Mouse (Mus musculus) forebrain, embryonic 16.5 days (tissue): ENCODE measurements at regions not wholly inside any gene's neighbourhood (a gene's known extent, or its start where the extent isn't known, plus 50 kb on each side); places are given as distances from the start of the nearest gene placed in this dataset.
"Not testable (repeated sequence)": the region's sequence is repeated elsewhere in the genome, so short reads cannot be mapped to it uniquely, and the experiment has no call there.

Experiments used
- ATAC-seq: fragments of 200-750 bp; cut with Nextera tagmentation; 2 replicates; pipeline ENCODE4 v1.8.0; 2017; ENCODE audit warnings: mild to moderate bottlenecking, moderate library complexity
- H3K27ac ChIP-seq: fragments of 300-500 bp; sonication (generic); 2 replicates; pipeline ENCODE4 v1.5.1; 2014; ENCODE audit warnings: low read length, control low read depth
- H3K27me3 ChIP-seq: fragments of 300-500 bp; sonication (generic); replicated peaks from 2 replicates; pipeline ENCODE4 v1.6.1; 2014; ENCODE audit warnings: low read length; ENCODE audit not compliant: control insufficient read depth, insufficient read depth
- H3K36me3 ChIP-seq: fragments of 300-500 bp; sonication (generic); 2 replicates; pipeline ENCODE4 v1.6.1; 2014; ENCODE audit not compliant: control insufficient read depth, insufficient read depth
- H3K4me1 ChIP-seq: fragments of 300-500 bp; sonication (generic); replicated peaks from 2 replicates; pipeline ENCODE4 v1.6.1; 2014; ENCODE audit warnings: low read length; ENCODE audit not compliant: control insufficient read depth, insufficient read depth
- H3K4me2 ChIP-seq: fragments of 300-500 bp; sonication (generic); 2 replicates; pipeline ENCODE4 v1.6.1; 2014; ENCODE audit warnings: mild to moderate bottlenecking, low read length, control low read depth
- H3K4me3 ChIP-seq: fragments of 300-500 bp; sonication (generic); replicated peaks from 2 replicates; pipeline ENCODE4 v1.5.1; 2014; ENCODE audit warnings: mild to moderate bottlenecking, low read length, control low read depth
- H3K9ac ChIP-seq: fragments of 300-500 bp; sonication (generic); replicated peaks from 2 replicates; pipeline ENCODE4 v1.6.1; 2014; ENCODE audit warnings: low read depth, low read length, control low read depth
- H3K9me3 ChIP-seq: fragments of 300-500 bp; sonication (generic); 2 replicates; pipeline ENCODE4 v1.6.1; 2016; ENCODE audit warnings: low read length; ENCODE audit not compliant: control insufficient read depth
- WGBS: fragments of 180-500 bp; shearing (Covaris S2); extraction: QIAGEN DNeasy Blood & Tissue Kit; methylation state at CpG from one replicate; pipeline ENCODE4 v1.1.7; 2014; 5-methylcytosine and 5-hydroxymethylcytosine counted together

DNA sequence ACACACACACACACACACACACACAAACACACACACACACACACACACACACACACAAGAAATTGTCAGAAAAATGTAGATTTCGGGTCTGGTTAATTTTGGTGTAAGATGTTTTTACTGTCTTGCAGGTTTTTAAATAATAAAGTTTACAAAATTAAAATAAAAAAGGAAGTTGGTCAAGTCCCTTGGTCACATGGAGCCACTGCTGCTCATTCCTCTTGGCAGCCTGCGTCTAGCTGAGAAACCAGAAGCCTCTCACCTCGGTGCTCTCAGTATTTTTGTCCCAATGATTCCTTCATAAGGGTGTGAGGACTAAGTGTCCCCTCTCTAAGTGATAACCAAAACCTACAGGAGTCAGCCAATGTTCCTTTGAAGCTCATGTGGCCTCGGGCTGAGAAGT lies 76.8 kb upstream of the Smg1 start:
- no peak overlapping the region for H3K9ac ChIP-seq
- H3K27ac ChIP-seq, result no peak overlapping the region
- WGBS, result 92% methylated on average over 4 of the region's 4 CpGs
- no peaks in the 10 kb centered on the region for H3K4me1 ChIP-seq
- no peak overlapping the region for H3K4me3 ChIP-seq
- no peak overlapping the region for H3K4me2 ChIP-seq
- no peak for ATAC-seq
- H3K36me3 ChIP-seq, result no peaks in the 10 kb centered on the region
- no peaks in the 10 kb centered on the region for H3K27me3 ChIP-seq
- H3K9me3 ChIP-seq, result no peaks in the 10 kb centered on the region

DNA sequence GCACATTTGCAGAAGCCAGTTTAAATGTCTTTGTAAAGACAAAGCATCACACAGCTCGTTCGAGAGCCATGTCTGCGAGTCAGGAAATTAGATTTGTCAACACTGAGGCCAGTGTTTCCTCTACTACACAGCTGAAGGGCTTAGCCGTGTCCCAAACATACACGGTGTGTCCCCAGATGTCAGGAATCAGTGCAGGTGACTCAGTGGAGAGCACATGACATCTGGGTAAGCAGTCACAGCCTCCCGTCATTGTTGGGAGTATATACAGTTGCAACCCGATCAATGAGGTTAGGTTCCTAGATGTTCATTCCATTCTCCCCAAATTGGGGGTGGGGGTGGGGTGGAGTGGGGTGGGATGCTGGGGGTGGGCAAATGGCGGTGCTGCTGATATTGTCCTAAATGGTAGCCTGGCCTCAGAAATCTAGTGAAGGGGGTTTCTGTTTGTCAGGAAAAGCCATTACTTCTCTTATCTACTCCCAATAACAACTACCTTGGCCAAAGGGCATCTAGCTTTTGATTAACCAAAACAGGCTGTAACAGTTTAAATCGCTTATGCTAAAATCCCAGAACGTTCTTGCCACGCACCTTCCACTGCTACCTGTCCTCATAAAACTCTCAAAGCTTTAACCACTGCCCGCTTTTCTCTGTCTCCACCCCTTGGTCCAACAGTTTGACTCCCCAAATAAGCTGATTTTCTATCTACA lies 75.1 kb upstream of the Smg1 start:
- Histone ChIP-seq H3K27me3 (no peaks in the 10 kb centered on the region), H3K9ac (no peak overlapping the region), H3K4me2 (no peak overlapping the region), H3K27ac (no peak overlapping the region), H3K36me3 (no peaks in the 10 kb centered on the region), H3K9me3 (no peaks in the 10 kb centered on the region), H3K4me1 (no peaks in the 10 kb centered on the region), H3K4me3 (no peak overlapping the region)
- WGBS, result 74% methylated on average over 12 of the region's 12 CpGs
- ATAC-seq, result no peak

DNA sequence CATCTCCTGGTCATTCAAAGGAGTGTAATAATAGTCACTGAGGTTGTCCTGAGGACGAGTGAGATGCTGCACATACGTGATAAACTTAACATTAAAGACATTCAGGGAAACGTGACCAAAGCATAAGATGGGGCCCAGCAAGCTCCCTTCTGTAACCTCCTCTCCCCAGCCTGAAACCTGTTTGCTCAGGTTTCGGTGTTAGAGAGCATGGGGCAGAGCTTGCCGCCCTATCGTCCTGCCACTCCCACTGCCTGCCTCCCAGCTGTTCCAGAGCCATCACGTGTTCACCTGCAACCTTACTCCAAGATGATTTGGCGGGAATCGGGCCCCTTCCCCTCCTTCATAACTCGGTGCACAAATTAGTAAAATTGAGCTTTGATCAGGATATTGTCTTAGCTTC lies 71.4 kb upstream of the Smg1 start:
- H3K27ac ChIP-seq, H3K9ac ChIP-seq, H3K4me1 ChIP-seq, ATAC-seq, H3K4me2 ChIP-seq, H3K27me3 ChIP-seq, H3K9me3 ChIP-seq, H3K4me3 ChIP-seq, H3K36me3 ChIP-seq: not testable (repeated sequence)
- 80% methylated on average over 10 of the region's 10 CpGs for WGBS

- no peaks in the 10 kb centered on the region for H3K27me3 ChIP-seq
- WGBS, result 61% methylated on average over 8 of the region's 8 CpGs
- H3K4me2 ChIP-seq, result no peak overlapping the region
- H3K9me3 ChIP-seq, result no peaks in the 10 kb centered on the region
- no peak overlapping the region for H3K9ac ChIP-seq
- H3K4me3 ChIP-seq, result no peak overlapping the region
- no peaks in the 10 kb centered on the region for H3K4me1 ChIP-seq
- 0 out of 2 replicates have a peak, but pooled peaks have one; percentile 31 for ATAC-seq
- H3K36me3 ChIP-seq, result no peaks in the 10 kb centered on the region
- H3K27ac ChIP-seq, result 0 out of 2 replicates have a peak overlapping the region, but pooled peaks have one; percentile 28
These were observed 70.8 kb upstream of the Smg1 start for GRCm38 (mm10) chr7:118314228-118314658.

DNA sequence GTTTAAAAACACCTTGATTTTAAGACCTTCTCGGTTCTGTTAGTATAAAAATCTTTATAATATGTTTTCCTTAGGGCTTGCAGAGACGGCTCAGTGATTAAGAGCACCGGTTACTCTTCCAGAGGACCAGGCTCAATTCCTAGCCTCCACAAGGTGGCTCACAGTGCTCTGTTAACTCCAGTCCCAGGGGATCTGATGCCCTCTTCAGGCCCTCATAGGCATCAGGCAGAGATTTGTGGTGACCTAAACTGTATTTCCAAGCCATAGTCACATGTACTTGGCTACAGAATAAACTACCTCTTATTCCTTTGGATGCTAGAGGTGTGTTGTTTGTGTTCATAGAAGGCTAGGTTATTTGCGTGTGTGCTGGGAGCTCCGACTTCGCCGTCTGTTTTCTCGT lies 70.3 kb upstream of the Smg1 start:
- Histone ChIP-seq H3K4me3 (no peak overlapping the region), H3K4me1 (no peaks in the 10 kb centered on the region), H3K9ac (no peak overlapping the region), H3K27ac (0 out of 2 replicates have a peak overlapping the region, but pooled peaks have one; percentile 28), H3K4me2 (no peak overlapping the region), H3K27me3 (no peaks in the 10 kb centered on the region), H3K36me3 (no peaks in the 10 kb centered on the region), H3K9me3 (no peaks in the 10 kb centered on the region)
- ATAC-seq, result no peak
- 60% methylated on average over 8 of the region's 8 CpGs for WGBS

GRCm38 (mm10) chr7:118309733-118310132 lies 66.3 kb upstream of the Smg1 start:
- no peak overlapping the region for H3K4me3 ChIP-seq
- no peak for ATAC-seq

DNA sequence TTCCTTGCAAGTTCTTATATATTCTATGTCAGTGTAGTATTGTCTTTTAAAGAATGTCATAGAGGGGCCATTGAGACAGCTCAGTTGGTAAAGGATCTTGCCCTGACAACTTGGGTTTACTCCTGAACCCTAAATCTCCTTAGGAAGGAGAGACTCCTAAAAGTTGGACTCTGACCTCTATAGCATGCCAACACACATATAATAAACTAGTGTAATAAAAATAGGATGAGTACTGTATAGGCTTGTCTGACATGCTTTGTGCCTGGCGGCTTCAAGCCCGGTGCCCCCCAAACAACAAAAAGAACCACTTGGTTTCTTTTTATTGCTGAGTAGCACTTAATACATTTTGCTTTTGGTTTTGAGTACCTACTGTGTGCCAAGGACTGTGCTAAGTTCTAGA lies 65.4 kb upstream of the Smg1 start:
- no peaks in the 10 kb centered on the region for H3K36me3 ChIP-seq
- H3K27ac ChIP-seq, result no peak overlapping the region
- H3K27me3 ChIP-seq, result no peaks in the 10 kb centered on the region
- no peak overlapping the region for H3K4me3 ChIP-seq
- H3K4me1 ChIP-seq, result no peaks in the 10 kb centered on the region
- H3K9ac ChIP-seq, result no peak overlapping the region
- no peaks in the 10 kb centered on the region for H3K9me3 ChIP-seq
- no peak overlapping the region for H3K4me2 ChIP-seq
- no peak for ATAC-seq
- 92% methylated on average over 2 of the region's 2 CpGs for WGBS

More at GRCm38 (mm10) chr7:118309733-118310132, 66.3 kb upstream of the Smg1 start:
- WGBS, result 83% methylated on average over 5 of the region's 5 CpGs
- Histone ChIP-seq H3K36me3 (no peaks in the 10 kb centered on the region), H3K27me3 (no peaks in the 10 kb centered on the region), H3K9me3 (no peaks in the 10 kb centered on the region), H3K27ac (no peak overlapping the region), H3K4me2 (no peak overlapping the region), H3K9ac (no peak overlapping the region), H3K4me1 (no peaks in the 10 kb centered on the region)

GRCm38 (mm10) chr7:118304812-118305211 lies 61.3 kb upstream of the Smg1 start:
- Histone ChIP-seq H3K36me3 (no peaks in the 10 kb centered on the region), H3K9me3 (no peaks in the 10 kb centered on the region), H3K4me3 (no peak overlapping the region), H3K27me3 (no peaks in the 10 kb centered on the region), H3K27ac (no peak overlapping the region), H3K9ac (no peak overlapping the region), H3K4me2 (no peak overlapping the region), H3K4me1 (no peaks in the 10 kb centered on the region; the same call in 1 of the 2 replicates)
- WGBS, result 0% methylated on average over 8 of the region's 8 CpGs
- peak; percentile 81 for ATAC-seq

DNA sequence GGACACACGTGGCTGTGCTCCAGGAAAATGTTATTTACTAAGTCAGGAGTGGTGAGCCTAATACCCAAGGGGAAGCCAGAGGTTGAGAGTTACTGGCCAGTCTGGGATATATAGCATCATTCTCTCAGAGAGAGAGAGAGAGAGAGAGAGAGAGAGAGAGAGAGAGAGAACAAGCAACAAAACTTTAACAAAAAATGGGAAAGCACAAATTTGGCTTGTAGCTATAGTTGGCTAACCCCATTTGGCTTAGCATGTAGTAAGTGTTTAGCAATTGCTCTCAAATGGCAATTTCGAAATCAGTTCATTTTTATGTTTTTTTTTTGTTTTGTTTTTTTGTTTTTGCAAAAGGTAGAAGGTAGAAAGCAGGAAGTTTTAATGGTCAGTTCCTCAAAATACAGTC lies 60.9 kb upstream of the Smg1 start:
- Histone ChIP-seq H3K4me3 (no peak overlapping the region), H3K4me2 (no peak overlapping the region), H3K36me3 (no peaks in the 10 kb centered on the region), H3K9me3 (no peaks in the 10 kb centered on the region), H3K9ac (no peak overlapping the region), H3K4me1 (no peaks in the 10 kb centered on the region; the same call in 1 of the 2 replicates), H3K27me3 (no peaks in the 10 kb centered on the region), H3K27ac (no peak overlapping the region)
- 64% methylated on average over 2 of the region's 2 CpGs for WGBS
- no peak for ATAC-seq

DNA sequence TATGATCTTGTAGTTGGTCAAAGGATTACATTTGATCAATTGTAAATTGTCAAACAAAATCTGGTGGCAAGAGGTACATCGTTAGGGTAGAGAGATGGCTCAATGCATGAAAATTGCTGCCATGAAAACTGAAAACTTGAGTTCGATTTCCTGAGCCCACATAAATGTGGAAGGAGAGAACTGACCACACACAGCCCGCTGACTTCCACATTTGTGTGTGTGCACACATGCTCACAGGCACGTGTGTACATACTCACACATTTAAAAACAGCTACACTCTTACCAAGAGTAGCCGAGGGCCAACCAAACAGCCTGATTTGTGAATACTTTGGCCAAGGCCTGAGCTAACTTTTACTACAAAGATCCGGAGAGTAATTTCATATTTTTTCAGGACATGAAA lies 60.5 kb upstream of the Smg1 start:
- Histone ChIP-seq H3K36me3 (no peaks in the 10 kb centered on the region), H3K27me3 (no peaks in the 10 kb centered on the region), H3K9ac (no peak overlapping the region), H3K4me2 (no peak overlapping the region), H3K4me3 (no peak overlapping the region), H3K27ac (no peak overlapping the region), H3K4me1 (no peaks in the 10 kb centered on the region; the same call in 1 of the 2 replicates), H3K9me3 (no peaks in the 10 kb centered on the region)
- 89% methylated on average over 6 of the region's 6 CpGs for WGBS
- no peak for ATAC-seq
